8 mouse cellular contexts compared by ENCODE assay signal in genomic region chr2:165563298-165564058, GRCm38 (mm10). TPM values are rescaled to one million over a fixed set of nuclear protein-coding genes. Genes with fewer than 3 reads are reported as not detected.
DNase-seq lines count a peak whose midpoint lies in the region; ATAC-seq and TF ChIP-seq lines count a peak whose summit lies in the region.

No protein-coding gene starts in this region.

- no peak for TF ChIP-seq CTCF in liver, adult 2 months (IDR thresholded peaks at IDR 0.05; ENCODE audit: low read depth, low read length)
- TF ChIP-seq CTCF in midbrain, postnatal 0 days (IDR thresholded peaks at IDR 0.05): no peak

- peak overlapping the region; percentile 97 for H3K4me2 ChIP-seq in hindbrain, embryonic 15.5 days
- H3K4me2 ChIP-seq in midbrain, postnatal 0 days (ENCODE audit: low read depth, low read length, poor library complexity, severe bottlenecking): peak overlapping the region; percentile 96

- DNase-seq in ovary, postnatal 36 days (ENCODE audit: low spot score): peak; percentile 32
- no peak for DNase-seq in ovary, postnatal 14 days (ENCODE audit: low spot score)
- peak; percentile 40 for DNase-seq in embryo, embryonic 11.5 days (ENCODE audit: low read depth, low spot score)
- DNase-seq in liver, adult 2 months (ENCODE audit: extremely low read depth, low read depth, low spot score): peak; percentile 34
- DNase-seq in midbrain, postnatal 0 days (ENCODE audit: low spot score): peak; percentile 62
- DNase-seq in urinary bladder, postnatal 36 days (ENCODE audit: low spot score in 2 of 2): peak; percentile 15 to 20
- DNase-seq in T-cell, adult 2 months (ENCODE audit: low spot score): no peak

- peak overlapping the region; percentile 48 for H3K4me3 ChIP-seq in hindbrain, embryonic 15.5 days
- peak overlapping the region; percentile 36; the same call in 1 of the 2 replicates for H3K4me3 ChIP-seq in liver, adult 2 months (ENCODE audit: insufficient read depth, low read depth, low read length)
- peak overlapping the region; percentile 49 for H3K4me3 ChIP-seq in midbrain, postnatal 0 days (ENCODE audit: low read depth, low read length)

- peak overlapping the region; percentile 45 for H3K27ac ChIP-seq in hindbrain, embryonic 15.5 days (replicated peaks)
- no peak overlapping the region for H3K27ac ChIP-seq in liver, adult 2 months (replicated peaks; ENCODE audit: insufficient read depth, low read depth, low read length)
- H3K27ac ChIP-seq in midbrain, postnatal 0 days (ENCODE audit: low read depth, low read length): no peak overlapping the region

- H3K79me2 ChIP-seq in liver, adult 2 months (ENCODE audit: control insufficient read depth, insufficient read depth, low read length): no peaks in the 10 kb centered on the region

- no peaks in the 10 kb centered on the region for H3K36me3 ChIP-seq in hindbrain, embryonic 15.5 days
- H3K36me3 ChIP-seq in liver, adult 2 months (ENCODE audit: control insufficient read depth, insufficient read depth, low read length): no peaks in the 10 kb centered on the region
- H3K36me3 ChIP-seq in midbrain, postnatal 0 days (ENCODE audit: insufficient read depth, low read length): no peaks in the 10 kb centered on the region

- ATAC-seq in hindbrain, embryonic 15.5 days (ENCODE audit: low FRiP score, low read depth): peak; percentile 54; the same call in 1 of the 2 replicates
- ATAC-seq in midbrain, postnatal 0 days (ENCODE audit: low FRiP score): peak; percentile 44; the same call in 1 of the 2 replicates

- H3K9ac ChIP-seq in hindbrain, embryonic 15.5 days: peak overlapping the region; percentile 48
- H3K9ac ChIP-seq in liver, adult 2 months (ENCODE audit: low read depth, low read length): no peak overlapping the region
- peak overlapping the region; percentile 72 for H3K9ac ChIP-seq in midbrain, postnatal 0 days (replicated peaks; ENCODE audit: low read length, poor library complexity, severe bottlenecking)

- WGBS in hindbrain, embryonic 15.5 days: under 1% methylated on average over 52 of the region's 52 CpGs
- WGBS in liver, adult 2 months: 2% methylated on average over 52 of the region's 52 CpGs
- WGBS in midbrain, postnatal 0 days: 2% methylated on average over 46 of the region's 52 CpGs

- H3K9me3 ChIP-seq in hindbrain, embryonic 15.5 days: no peaks in the 10 kb centered on the region
- H3K9me3 ChIP-seq in midbrain, postnatal 0 days (ENCODE audit: low read length): no peaks in the 10 kb centered on the region

- H3K4me1 ChIP-seq in hindbrain, embryonic 15.5 days (replicated peaks): peaks cover 10% of the 10 kb centered on the region
- H3K4me1 ChIP-seq in liver, adult 2 months (ENCODE audit: control insufficient read depth, insufficient read depth, low read length): peaks cover 12% of the 10 kb centered on the region
- peaks cover 6% of the 10 kb centered on the region; the same call in 1 of the 2 replicates for H3K4me1 ChIP-seq in midbrain, postnatal 0 days (ENCODE audit: insufficient read depth, low read length)

- TF ChIP-seq POLR2A in liver, adult 2 months (IDR thresholded peaks at IDR 0.05; ENCODE audit: extremely low read depth, insufficient read depth, low read length): no peak

- H3K27me3 ChIP-seq in hindbrain, embryonic 15.5 days: 0 out of 2 replicates have a peak, but pooled peaks cover 2% of the 10 kb centered on the region
- no peaks in the 10 kb centered on the region for H3K27me3 ChIP-seq in liver, adult 2 months (ENCODE audit: control insufficient read depth, insufficient read depth, low read length)
- H3K27me3 ChIP-seq in midbrain, postnatal 0 days (ENCODE audit: insufficient read depth, low read length): 0 out of 2 replicates have a peak, but pooled peaks cover 4% of the 10 kb centered on the region

RNA-seq across cellular contexts. Expression of gene Eya2, which starts 31.4 kb away (rescaled TPM):
- polyA plus RNA-seq in hindbrain, embryonic 15.5 days (2015; fragmentation: Nextera tagmentation; extraction: Ambion mirVana): 8.2 and 10.1 TPM in 2 replicates
- total RNA-seq in liver, adult 2 months (2014; rRNA removed): 0.20 and 0.28 TPM in 2 replicates
- 0.30 and 0.78 TPM in 2 replicates for polyA plus RNA-seq in liver, adult 2 months (2012; rRNA removed)
- 12.0 and 21.6 TPM in 2 replicates for total RNA-seq in midbrain, postnatal 0 days (2014; rRNA removed)
- 6.0 and 7.1 TPM in 2 replicates for polyA plus RNA-seq in midbrain, postnatal 0 days (2015; fragmentation: Nextera tagmentation; extraction: Ambion mirVana)

RNA-seq across cellular contexts. Expression of gene Slc2a10, which starts 59.9 kb away (rescaled TPM):
- polyA plus RNA-seq in hindbrain, embryonic 15.5 days (2015; fragmentation: Nextera tagmentation; extraction: Ambion mirVana): 3.0 and 3.5 TPM in 2 replicates
- 0.09 and 0.13 TPM in 2 replicates for total RNA-seq in liver, adult 2 months (2014; rRNA removed)
- polyA plus RNA-seq in liver, adult 2 months (2012; rRNA removed): 0.11 and 0.22 TPM in 2 replicates
- 1.8 and 1.9 TPM in 2 replicates for total RNA-seq in midbrain, postnatal 0 days (2014; rRNA removed)
- 2.5 and 2.6 TPM in 2 replicates for polyA plus RNA-seq in midbrain, postnatal 0 days (2015; fragmentation: Nextera tagmentation; extraction: Ambion mirVana)

Comparison
In these comparisons a context has a peak if more than half of its experiments do, and no peak if none do; other contexts are left out.
1. DNase-seq: peak in ovary, postnatal 36 days (single experiment), embryo, embryonic 11.5 days (single experiment), liver, adult 2 months (single experiment), midbrain, postnatal 0 days (single experiment) and urinary bladder, postnatal 36 days (2 of 2); none in ovary, postnatal 14 days (single experiment) and T-cell, adult 2 months (single experiment).
2. Peak in every context shown above with its lines, with median percentiles within 50 percentile points of each other: H3K4me3 ChIP-seq.